Mouse (Mus musculus): ENCODE results near the gene Kif6.

DNA sequence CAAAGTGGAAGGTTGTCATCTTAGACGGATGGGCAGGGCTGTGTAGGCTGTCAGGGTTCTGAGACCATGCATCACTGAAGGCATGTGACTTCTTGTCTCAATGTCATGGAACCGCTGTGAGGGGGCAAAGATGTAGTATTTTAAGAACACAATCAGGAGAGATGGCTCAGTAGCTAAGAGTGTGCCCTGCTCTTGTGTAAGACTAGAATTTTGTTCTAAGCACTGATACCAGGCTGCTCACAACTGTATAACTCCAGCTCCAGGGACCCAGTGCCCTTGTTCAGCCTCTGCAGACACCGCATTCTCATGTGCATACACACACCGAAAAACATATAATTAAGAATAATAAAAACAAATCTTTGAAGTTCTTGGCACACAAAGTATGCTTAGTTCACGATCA lies 57.5 kb downstream of the Kif6 start:
- TF ChIP-seq CTCF (IDR thresholded peaks at IDR 0.05; ENCODE audit: low read depth, low read length) (no peak), POLR2A (IDR thresholded peaks at IDR 0.05; ENCODE audit: borderline replicate concordance, low read depth, low read length) (no peak)

All from bone marrow macrophage, adult 2 months (primary cell).